Mouse (Mus musculus) megakaryocyte, embryonic 14.5 days (primary cell): ENCODE data around the gene Fgf8.

Source experiments
- FLI1 ChIP-seq: IDR thresholded peaks from 2 replicates; pipeline ENCODE4 v1.6.1; 2012; ENCODE audit warnings: low read length, inconsistent platforms, mixed read lengths
- GATA1 ChIP-seq: IDR thresholded peaks from 3 replicates; pipeline ENCODE4 v1.6.1; 2012; ENCODE audit warnings: mixed read lengths, low read length, inconsistent platforms, borderline replicate concordance

DNA sequence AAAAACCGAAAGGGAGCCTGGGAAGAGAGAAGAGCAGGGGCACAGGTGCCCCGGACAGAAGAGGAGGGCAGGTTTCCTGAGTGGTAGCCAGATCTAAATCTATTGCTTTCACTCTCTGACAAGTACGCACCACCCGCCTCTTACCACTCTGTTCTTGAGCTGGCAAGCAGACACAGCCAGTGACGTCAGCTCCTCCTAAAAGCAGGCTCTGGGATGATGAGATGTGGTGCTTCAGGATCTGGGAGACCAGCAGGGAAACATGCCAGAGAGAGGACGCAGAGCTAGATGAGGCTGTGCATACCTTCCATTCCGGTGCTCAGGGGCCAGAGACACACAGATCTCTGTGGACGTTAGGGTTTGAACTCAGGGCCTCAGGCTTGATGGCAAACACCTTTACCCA, 50.5 kb downstream of the Fgf8 start:
- TF ChIP-seq FLI1 (no peak), GATA1 (no peak)
